Mouse (Mus musculus) gastrocnemius, adult 2 months (tissue): ENCODE data around the gene Parp11. TPM values are rescaled to one million over a fixed set of nuclear protein-coding genes. Genes with fewer than 3 reads are reported as not detected.

Source experiments
- DNase-seq: peaks from one replicate; pipeline ENCODE4 v3.0.0; 2022
- H3K27ac ChIP-seq: fragments of 200-600 bp; 2 replicates; pipeline ENCODE4 v1.8.1; 2022; ENCODE audit warnings: mild to moderate bottlenecking
- H3K4me3 ChIP-seq: fragments of 200-600 bp; 2 replicates; pipeline ENCODE4 v1.8.1; 2022; ENCODE audit warnings: mild to moderate bottlenecking, moderate library complexity
- CTCF ChIP-seq: fragments of 200-600 bp; IDR thresholded peaks from 2 replicates; pipeline ENCODE4 v1.8.1; 2022; ENCODE audit warnings: antibody characterized with exemption, mild to moderate bottlenecking, moderate library complexity
- intact Hi-C: fragments of 180-260 bp; cut with DNase I; formaldehyde crosslinking; loops from one replicate; pipeline ENCODE4 v1.15.1; 2025
- total RNA-seq, 2 experiments: library from RNA; stranded (reverse); gene quantifications; 2 replicates each; pipeline ENCODE4 v1.2.3; 2021

The Parp11 gene
- total RNA-seq, 2 experiments from 2014 or later = 3.3 to 3.6 TPM

- DNase-seq = no peak
- intact Hi-C loops = no loop called here
Observed at GRCm38 (mm10) chr6:127454344-127454707, 7.7 kb downstream of the Parp11 start.

GRCm38 (mm10) chr6:127454809-127455208, 8.2 kb downstream of the Parp11 start:
- Histone ChIP-seq H3K4me3 (no peak overlapping the region), H3K27ac (no peak overlapping the region)
- no peak for TF ChIP-seq CTCF
- DNase-seq = no peak
- intact Hi-C loops = no loop called here

More at GRCm38 (mm10) chr6:127454344-127454707, 7.7 kb downstream of the Parp11 start:
- TF ChIP-seq CTCF = no peak
- Histone ChIP-seq H3K4me3 (peak overlapping the region; percentile 78), H3K27ac (peak overlapping the region; percentile 93; the same call in 1 of the 2 replicates)

GRCm38 (mm10) chr6:127455440-127455839, 8.8 kb downstream of the Parp11 start:
- peak; percentile 16; the same call in 1 of the 2 replicates for TF ChIP-seq CTCF
- Histone ChIP-seq H3K27ac (no peak overlapping the region), H3K4me3 (no peak overlapping the region)
- intact Hi-C loops = no loop called here
- DNase-seq = no peak

GRCm38 (mm10) chr6:127456769-127457168, 10.1 kb downstream of the Parp11 start:
- no peak for DNase-seq
- TF ChIP-seq CTCF = no peak
- intact Hi-C loops = no loop called here
- no peak overlapping the region for H3K4me3 ChIP-seq
- H3K27ac ChIP-seq = no peak overlapping the region

GRCm38 (mm10) chr6:127459776-127460175, 13.1 kb downstream of the Parp11 start:
- intact Hi-C loops = no loop called here
- DNase-seq = no peak

GRCm38 (mm10) chr6:127461491-127461890, 14.9 kb downstream of the Parp11 start:
- Histone ChIP-seq H3K4me3 (no peak overlapping the region), H3K27ac (no peak overlapping the region)
- DNase-seq = no peak
- no peak for TF ChIP-seq CTCF
- intact Hi-C loops = no loop called here

More at GRCm38 (mm10) chr6:127459776-127460175, 13.1 kb downstream of the Parp11 start:
- no peak overlapping the region for H3K4me3 ChIP-seq
- TF ChIP-seq CTCF = no peak
- H3K27ac ChIP-seq = no peak overlapping the region

GRCm38 (mm10) chr6:127462251-127462650, 15.6 kb downstream of the Parp11 start:
- H3K27ac ChIP-seq = no peak overlapping the region
- no peak for DNase-seq
- no peak for TF ChIP-seq CTCF
- intact Hi-C loops = no loop called here
- H3K4me3 ChIP-seq = no peak overlapping the region

- DNase-seq = no peak
Observed at GRCm38 (mm10) chr6:127463273-127464001, 16.8 kb downstream of the Parp11 start.

GRCm38 (mm10) chr6:127464523-127464922, 17.9 kb downstream of the Parp11 start:
- intact Hi-C loops = no loop called here
- no peak for DNase-seq
- H3K4me3 ChIP-seq = no peak overlapping the region

More at GRCm38 (mm10) chr6:127463273-127464001, 16.8 kb downstream of the Parp11 start:
- intact Hi-C loops = no loop called here
- TF ChIP-seq CTCF = no peak
- Histone ChIP-seq H3K27ac (no peak overlapping the region), H3K4me3 (no peak overlapping the region)

GRCm38 (mm10) chr6:127466749-127467310, 20.2 kb downstream of the Parp11 start:
- intact Hi-C loops = no loop called here
- no peak overlapping the region for H3K27ac ChIP-seq
- no peak for TF ChIP-seq CTCF

More at GRCm38 (mm10) chr6:127464523-127464922, 17.9 kb downstream of the Parp11 start:
- TF ChIP-seq CTCF = no peak
- no peak overlapping the region for H3K27ac ChIP-seq

GRCm38 (mm10) chr6:127472078-127472477, 25.4 kb downstream of the Parp11 start:
- H3K4me3 ChIP-seq = no peak overlapping the region
- DNase-seq = no peak
- no peak for TF ChIP-seq CTCF
- intact Hi-C loops = no loop called here
- no peak overlapping the region for H3K27ac ChIP-seq

More at GRCm38 (mm10) chr6:127466749-127467310, 20.2 kb downstream of the Parp11 start:
- H3K4me3 ChIP-seq = no peak overlapping the region
- DNase-seq = no peak

GRCm38 (mm10) chr6:127473961-127474360, 27.3 kb downstream of the Parp11 start:
- intact Hi-C loops = no loop called here
- TF ChIP-seq CTCF = no peak
- DNase-seq = no peak

GRCm38 (mm10) chr6:127475231-127475630, 28.6 kb downstream of the Parp11 start:
- no peak for DNase-seq
- H3K27ac ChIP-seq = no peak overlapping the region
- no peak for TF ChIP-seq CTCF
- no peak overlapping the region for H3K4me3 ChIP-seq
- intact Hi-C loops = no loop called here

More at GRCm38 (mm10) chr6:127473961-127474360, 27.3 kb downstream of the Parp11 start:
- H3K4me3 ChIP-seq = no peak overlapping the region
- H3K27ac ChIP-seq = no peak overlapping the region
